Mouse (Mus musculus) embryo, embryonic 11.5 days (tissue): ENCODE results near the gene Bpifb3.
A peak's percentile ranks its signal among the peaks of the same experiment; 100 is the strongest.

Source experiments
- DNase-seq: peaks from one replicate; pipeline ENCODE4 v3.0.0-alpha.2; 2012; ENCODE audit warnings: low read depth, low spot score

Gene Bpifb3

GRCm38 (mm10) chr2:153917930-153918329, at the start of gene Bpifb3:
TSS of gene Bpifb3 (plus strand) at chr2:153918230.
- DNase-seq: no peak

- DNase-seq: no peak
Observed at GRCm38 (mm10) chr2:153870984-153871383, 47.0 kb upstream of the Bpifb3 start, which contains the start of gene Sun5. TSS of gene Sun5 (minus strand) at chr2:153871084.

- DNase-seq: no peak
Observed at GRCm38 (mm10) chr2:153874745-153875144, 43.3 kb upstream of the Bpifb3 start, which contains the start of gene Bpifb2. TSS of gene Bpifb2 (plus strand) at chr2:153875045.

DNA sequence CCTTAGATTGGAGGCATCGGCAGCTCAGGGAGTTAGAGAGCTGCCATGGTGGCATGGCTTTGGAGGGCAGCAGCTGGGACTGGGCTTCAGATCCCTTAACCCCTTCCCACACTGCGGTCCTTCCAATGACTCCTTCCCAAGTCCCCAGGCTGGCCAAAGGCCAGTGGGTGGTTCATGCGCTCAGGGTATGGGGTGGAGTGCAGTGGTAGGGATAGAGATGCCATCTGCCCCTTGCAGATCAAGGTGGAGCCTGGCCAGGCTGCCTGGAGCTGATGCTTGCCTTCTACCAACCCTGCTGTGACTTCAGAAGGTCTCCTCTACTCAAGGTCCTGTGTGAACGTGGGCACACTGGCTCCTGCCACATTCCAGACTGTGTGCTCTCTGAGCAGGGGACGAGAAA, 18.9 kb upstream of the Bpifb3 start:
- no peak for DNase-seq

DNA sequence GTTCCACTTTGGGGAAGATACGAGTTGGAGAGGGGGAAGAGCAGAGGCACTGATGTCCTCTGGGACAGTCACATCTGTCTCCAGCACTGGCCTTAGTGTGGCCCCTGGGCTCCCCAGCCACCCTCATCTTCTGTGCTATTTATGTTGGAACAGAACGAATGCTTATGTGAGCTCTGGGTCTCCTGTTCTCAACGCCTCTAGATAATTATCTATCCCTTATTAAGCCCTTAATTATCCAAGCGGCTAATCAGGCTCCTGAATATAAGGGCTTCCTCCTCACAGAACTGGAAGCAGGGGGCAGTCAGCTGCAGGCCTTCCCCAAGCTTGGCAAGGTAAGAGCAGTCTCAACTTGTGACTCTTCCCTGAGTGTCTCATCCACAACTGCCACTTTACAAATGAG, 17.9 kb upstream of the Bpifb3 start, which contains the start of gene Bpifb6:
Gene Bpifb6, plus strand, starts transcription at position 301 of the 400 bp plus-strand sequence.
- DNase-seq: no peak

- no peak for DNase-seq
Observed at GRCm38 (mm10) chr2:153902726-153903125, 15.3 kb upstream of the Bpifb3 start.

DNA sequence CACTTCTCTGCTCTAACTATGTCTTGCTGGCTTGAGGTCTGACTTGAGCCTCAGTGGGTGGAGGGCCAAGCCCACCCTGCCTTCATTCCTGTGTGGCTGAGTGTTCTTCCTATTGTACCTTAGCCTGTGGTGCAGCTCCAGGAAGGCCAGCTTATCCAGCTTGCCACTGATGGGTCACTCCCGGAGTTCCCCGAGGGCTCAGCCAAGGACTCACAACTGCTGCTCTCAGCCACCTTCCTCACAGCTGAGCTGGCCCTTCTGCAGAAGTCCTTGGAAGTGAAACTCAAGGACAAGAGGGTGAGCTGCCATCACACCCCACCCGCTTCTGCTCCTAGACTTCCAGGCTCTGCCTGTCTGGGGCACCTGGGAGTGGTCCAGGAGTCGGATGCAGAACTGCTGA, 11.4 kb upstream of the Bpifb3 start:
- no peak for DNase-seq

- no peak for DNase-seq
Observed at GRCm38 (mm10) chr2:153914151-153914550, 3.9 kb upstream of the Bpifb3 start.

DNA sequence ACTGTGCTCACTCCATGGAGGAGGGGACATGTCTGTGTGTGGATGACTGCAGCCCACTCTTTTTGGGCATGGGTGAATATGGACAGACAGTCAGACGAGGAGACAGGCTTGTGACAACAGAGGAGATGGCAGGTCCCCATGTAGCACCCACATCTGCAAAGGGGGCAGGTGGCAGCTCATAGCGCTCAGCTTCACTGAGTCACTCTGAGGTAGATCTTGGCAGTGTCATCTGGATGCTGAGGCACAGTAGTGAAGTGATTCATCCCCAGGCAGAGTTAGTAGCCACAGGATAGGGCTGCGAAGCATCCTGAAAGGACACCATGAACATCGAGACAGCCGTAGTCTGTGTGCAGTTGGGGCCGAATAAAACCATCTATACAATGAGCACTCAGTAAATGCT, 3.2 kb downstream of the Bpifb3 start:
- DNase-seq: no peak

GRCm38 (mm10) chr2:153929871-153930413, 11.9 kb downstream of the Bpifb3 start:
- DNase-seq: peak; percentile 42

- no peak for DNase-seq
Observed at GRCm38 (mm10) chr2:153931125-153931524, 13.1 kb downstream of the Bpifb3 start.

DNA sequence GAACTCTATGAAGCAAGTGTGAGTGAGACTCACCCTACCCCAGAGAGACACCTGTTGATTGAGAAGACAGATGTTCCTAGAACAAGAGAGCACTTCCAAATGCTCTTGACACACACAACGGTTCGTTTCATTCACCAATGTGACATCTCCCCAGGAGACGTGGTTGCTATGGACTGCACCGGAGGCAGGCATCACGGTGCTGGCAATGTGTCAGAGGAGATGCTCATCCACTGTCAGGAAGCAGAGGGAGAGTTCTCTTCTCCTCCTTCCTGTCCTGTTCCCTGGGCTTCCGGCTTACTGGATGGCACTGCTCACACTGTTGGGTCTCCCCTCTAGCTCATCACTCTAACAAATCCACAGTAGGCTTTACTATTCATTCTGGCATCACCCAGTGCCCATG, 15.3 kb downstream of the Bpifb3 start:
- no peak for DNase-seq

DNA sequence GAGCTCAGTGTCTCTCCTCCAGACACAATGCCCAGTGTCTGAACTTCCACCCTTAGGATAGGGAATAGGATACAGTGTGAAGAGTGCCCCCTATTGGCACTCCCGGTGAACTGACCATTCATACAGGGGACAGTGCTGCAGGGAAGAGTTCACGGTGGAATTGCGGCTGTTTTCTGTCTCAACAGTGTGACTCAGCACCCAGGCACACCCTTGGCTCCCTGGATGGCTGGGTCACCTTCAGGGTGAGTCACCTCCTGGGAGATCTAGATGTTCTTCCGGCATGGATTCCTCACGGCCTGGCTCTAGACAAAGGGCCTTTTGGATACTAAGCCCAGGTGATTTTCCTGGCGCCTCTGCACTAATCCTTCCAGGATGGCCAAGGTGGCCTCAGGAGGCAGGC, 17.3 kb downstream of the Bpifb3 start:
- DNase-seq: no peak

- no peak for DNase-seq
Observed at GRCm38 (mm10) chr2:153937843-153938242, 19.8 kb downstream of the Bpifb3 start, which contains the start of gene Bpifb4. TSS of gene Bpifb4 (plus strand) at chr2:153938212.

- peak; percentile 46 for DNase-seq
Observed at GRCm38 (mm10) chr2:153943537-153943936, 25.5 kb downstream of the Bpifb3 start.

GRCm38 (mm10) chr2:153944567-153944966, 26.5 kb downstream of the Bpifb3 start:
- no peak for DNase-seq

DNA sequence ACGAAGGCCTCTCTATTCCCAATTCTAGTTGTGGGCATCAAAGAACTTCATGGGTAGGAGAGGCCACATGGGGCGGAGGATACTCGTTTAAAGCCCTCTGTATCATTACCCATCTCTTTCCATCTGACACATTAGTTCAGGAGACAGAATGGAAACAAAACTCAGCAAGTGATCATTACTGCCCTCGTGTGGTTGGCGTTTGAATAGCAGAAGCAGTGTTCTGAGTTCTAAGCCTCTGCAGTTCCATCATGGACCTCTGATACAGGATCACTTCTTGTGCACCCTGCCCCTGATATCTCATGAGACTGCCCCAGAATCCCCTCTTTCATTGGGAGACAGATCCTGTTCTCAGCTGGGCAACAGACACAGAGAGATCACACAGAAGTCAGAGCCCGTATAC, 34.9 kb downstream of the Bpifb3 start:
- peak; percentile 52 for DNase-seq

- peak; percentile 41 for DNase-seq
Observed at GRCm38 (mm10) chr2:153953836-153954235, 35.8 kb downstream of the Bpifb3 start.

GRCm38 (mm10) chr2:153962821-153963331, 44.8 kb downstream of the Bpifb3 start:
- DNase-seq: no peak

DNA sequence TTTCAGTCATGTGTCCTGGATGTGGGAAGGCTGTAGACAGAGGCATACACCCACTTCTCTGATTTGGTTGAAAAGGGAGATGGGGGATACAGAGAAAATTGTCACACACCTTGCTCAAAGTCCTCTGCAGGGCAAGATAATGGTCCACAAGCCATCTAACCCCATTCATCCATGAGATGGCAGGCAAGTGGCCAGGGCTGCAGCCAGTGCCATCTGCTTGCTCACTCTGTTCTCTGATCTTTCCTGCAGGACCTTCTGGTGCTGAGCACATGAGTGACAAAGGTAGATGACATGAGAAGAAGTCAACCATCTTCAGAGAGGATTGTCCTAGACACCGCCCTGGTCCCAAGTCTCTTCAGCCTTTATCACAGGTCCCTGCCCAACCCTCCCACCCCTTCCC, 45.3 kb downstream of the Bpifb3 start:
- DNase-seq: no peak

DNA sequence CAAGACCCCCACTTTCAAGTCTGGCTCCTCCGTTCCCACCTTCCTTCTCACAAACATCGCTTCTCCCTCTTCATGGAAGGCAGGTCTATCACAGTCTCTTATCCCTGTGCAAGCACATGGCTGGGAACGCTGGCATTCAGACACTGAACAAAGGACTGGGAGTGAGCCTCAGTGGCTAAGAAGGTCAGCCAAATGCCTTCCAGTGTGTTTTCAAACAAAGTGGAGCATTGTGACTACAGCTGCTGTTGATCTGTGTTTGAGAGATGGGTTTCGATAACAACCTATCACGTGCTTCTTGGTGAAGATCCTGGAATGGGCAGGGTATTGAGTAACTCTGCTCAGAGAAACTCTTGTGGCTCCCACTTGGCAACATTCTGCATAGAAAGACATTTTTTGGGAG, 52.2 kb downstream of the Bpifb3 start:
- no peak for DNase-seq

DNA sequence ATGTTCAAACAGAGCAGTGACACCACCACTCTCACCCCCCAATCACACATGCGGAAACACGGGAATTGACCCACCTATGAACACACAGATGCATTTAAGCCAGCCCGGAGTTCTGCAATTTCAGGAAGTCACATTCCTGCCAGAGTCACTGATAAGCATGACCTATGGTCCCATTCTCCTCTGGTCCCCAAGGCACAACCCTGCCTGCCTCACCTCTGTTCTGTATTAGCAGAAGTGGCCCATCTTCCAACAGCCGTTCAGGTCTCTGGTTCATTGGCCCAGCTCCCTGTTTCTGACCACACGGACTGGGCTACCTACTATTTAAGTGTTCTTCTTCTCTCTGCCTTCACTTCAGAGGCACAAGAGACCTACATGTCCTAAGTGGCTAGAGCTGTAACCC, 56.6 kb downstream of the Bpifb3 start, which contains the start of gene Bpifa6:
Gene Bpifa6, plus strand, starts transcription at position 364 of the 400 bp plus-strand sequence.
- no peak for DNase-seq
